18 mouse cellular contexts compared by ENCODE assay signal in the genomic region with DNA sequence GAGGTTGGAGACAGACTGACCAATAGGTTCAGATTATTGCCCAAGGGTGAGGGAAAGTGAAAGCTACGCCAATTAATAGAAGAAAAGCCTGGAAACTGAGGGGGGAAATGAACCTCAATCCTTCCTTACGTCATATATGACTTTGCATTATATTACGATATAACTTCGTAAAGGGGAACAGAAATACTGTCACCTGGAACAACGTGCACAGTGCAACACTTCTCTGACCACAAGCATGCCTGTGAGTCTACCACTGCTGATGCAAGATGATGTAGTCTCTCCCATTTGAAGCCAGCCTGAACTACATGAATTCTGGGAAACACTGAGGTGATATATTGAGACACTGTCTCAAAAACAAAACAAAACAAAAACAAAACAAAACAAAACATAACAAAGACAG.
DNase-seq lines count a peak whose midpoint lies in the region; ATAC-seq lines count a peak whose summit lies in the region.
"Had no signal": no experiment of that assay in that cellular context is flagged by ENCODE, and none has a peak within 500 bp of the region (broad histone marks: within the 10 kb centered on the region; RNA-seq: fewer than 3 reads in every experiment).

No protein-coding gene starts in this region.

- DNase-seq in 416B (ENCODE audit: low read depth): peak; percentile 7
- no peak for DNase-seq in neural tube, embryonic 10.5 days (ENCODE audit: extremely low spot score, low spot score)
- DNase-seq: adrenal gland, postnatal 10 days; adrenal gland, postnatal 25 days; cerebellum, adult 11 months; cerebellum, adult 18-20 months; cerebellum, adult 8-10 months; cerebellum, adult 9-11 months; cerebellum, postnatal 14 days; cerebellum, postnatal 36 days; embryo, embryonic 11 days; forebrain, postnatal 0 days had no signal

- ATAC-seq in granulocyte monocyte progenitor cell, adult 5-6 weeks (replicated peaks; ENCODE audit: poor library complexity, severe bottlenecking): peak; percentile 93
- ATAC-seq in megakaryocyte progenitor cell, adult 5-6 weeks (replicated peaks; ENCODE audit: poor library complexity): peak; percentile 83
- no peak for ATAC-seq in megakaryocyte-erythroid progenitor cell, adult 5-6 weeks (replicated peaks; ENCODE audit: low FRiP score, low TSS enrichment, poor library complexity, severe bottlenecking)
- ATAC-seq: activated CD4-positive, CD25-positive, alpha-beta regulatory T cell, adult 4 months; forebrain, embryonic 15.5 days; forebrain, postnatal 0 days; Patski had no signal
